Mouse (Mus musculus): ENCODE results near the gene Aspscr1.

Aspscr1 gene

GRCm38 (mm10) chr11:120683536-120683935 lies 10.8 kb downstream of the Aspscr1 start:
- DNase-seq (ENCODE audit: low spot score in 2 of 2): no peak

GRCm38 (mm10) chr11:120684086-120684485 lies 11.3 kb downstream of the Aspscr1 start:
- no peak for DNase-seq (ENCODE audit: low spot score in 2 of 2)

- DNase-seq (ENCODE audit: low spot score in 2 of 2): no peak
These were observed 11.9 kb downstream of the Aspscr1 start for GRCm38 (mm10) chr11:120684660-120685059.

- no peak for DNase-seq (ENCODE audit: low spot score in 2 of 2)
These were observed 14.0 kb downstream of the Aspscr1 start for GRCm38 (mm10) chr11:120686650-120687272.

- no peak for DNase-seq (ENCODE audit: low spot score in 2 of 2)
These were observed 16.6 kb downstream of the Aspscr1 start for GRCm38 (mm10) chr11:120689365-120689764.

- DNase-seq (ENCODE audit: low spot score in 2 of 2): no peak
These were observed 19.8 kb downstream of the Aspscr1 start for GRCm38 (mm10) chr11:120692471-120693011.

GRCm38 (mm10) chr11:120693461-120693860 lies 20.7 kb downstream of the Aspscr1 start:
- DNase-seq (ENCODE audit: low spot score in 2 of 2): no peak

- DNase-seq (ENCODE audit: low spot score in 2 of 2): no peak
These were observed 22.4 kb downstream of the Aspscr1 start for GRCm38 (mm10) chr11:120695184-120695583.

- no peak for DNase-seq (ENCODE audit: low spot score in 2 of 2)
These were observed 22.9 kb downstream of the Aspscr1 start for GRCm38 (mm10) chr11:120695641-120696040.

- DNase-seq (ENCODE audit: low spot score in 2 of 2): no peak
These were observed 23.8 kb downstream of the Aspscr1 start for GRCm38 (mm10) chr11:120696568-120696967.

- no peak for DNase-seq (ENCODE audit: low spot score in 2 of 2)
These were observed 25.0 kb downstream of the Aspscr1 start for GRCm38 (mm10) chr11:120697741-120698140.

GRCm38 (mm10) chr11:120703696-120704454 lies 31.1 kb downstream of the Aspscr1 start:
- DNase-seq (ENCODE audit: low spot score in 2 of 2): no peak

GRCm38 (mm10) chr11:120704486-120705325 lies 31.9 kb downstream of the Aspscr1 start:
- DNase-seq (ENCODE audit: low spot score in 2 of 2): no peak

- no peak for DNase-seq (ENCODE audit: low spot score in 2 of 2)
These were observed 33.3 kb downstream of the Aspscr1 start for GRCm38 (mm10) chr11:120706120-120706519.

- no peak for DNase-seq (ENCODE audit: low spot score in 2 of 2)
These were observed 34.5 kb downstream of the Aspscr1 start for GRCm38 (mm10) chr11:120707225-120707624.

- DNase-seq (ENCODE audit: low spot score in 2 of 2): no peak
These were observed 35.2 kb downstream of the Aspscr1 start for GRCm38 (mm10) chr11:120707969-120708368.

GRCm38 (mm10) chr11:120709551-120709950 lies 36.8 kb downstream of the Aspscr1 start:
- no peak for DNase-seq (ENCODE audit: low spot score in 2 of 2)

GRCm38 (mm10) chr11:120710672-120711071 lies 37.9 kb downstream of the Aspscr1 start:
- DNase-seq (ENCODE audit: low spot score in 2 of 2): no peak

GRCm38 (mm10) chr11:120711980-120712604 lies 39.3 kb downstream of the Aspscr1 start:
- no peak for DNase-seq (ENCODE audit: low spot score in 2 of 2)

- DNase-seq (ENCODE audit: low spot score in 2 of 2): peak in 1 of 2 experiments; percentile 50
These were observed 40.2 kb downstream of the Aspscr1 start for GRCm38 (mm10) chr11:120712771-120713568.
